Mouse (Mus musculus): ENCODE measurements around the gene Padi3. TPM values are rescaled to one million over a fixed set of nuclear protein-coding genes. Genes with fewer than 3 reads are reported as not detected.

Padi3 gene
- polyA plus RNA-seq, 1 experiment from 2014 or later = not detected

DNA sequence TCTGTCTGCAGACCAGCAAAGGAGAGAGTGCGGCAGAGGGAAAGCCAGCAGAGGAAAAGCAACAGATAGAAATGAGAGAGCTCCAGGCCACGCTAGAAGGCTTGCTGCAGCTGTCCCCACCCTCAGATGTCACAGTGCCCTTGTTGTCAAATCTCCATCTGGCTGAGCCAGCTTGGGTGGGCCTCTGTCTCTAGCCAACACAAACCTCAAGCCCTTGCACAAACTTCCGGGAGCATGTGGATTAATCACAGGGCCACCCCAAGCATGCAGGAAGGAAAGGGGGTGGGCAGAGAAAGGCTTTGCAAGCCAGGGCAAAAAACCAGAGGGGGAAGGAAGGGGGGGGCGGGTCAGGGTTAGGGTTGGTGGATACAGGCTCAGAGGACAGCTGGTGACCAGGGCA lies 23.0 kb downstream of the Padi3 start:
- Histone ChIP-seq H3K4me2 (ENCODE audit: low read depth, low read length) (no peak overlapping the region), H3K27ac (replicated peaks; ENCODE audit: low read depth, low read length) (no peak overlapping the region), H3K9me3 (replicated peaks; ENCODE audit: control insufficient read depth, low read length) (no peaks in the 10 kb centered on the region), H3K4me1 (ENCODE audit: control insufficient read depth, insufficient read depth, low read length) (no peaks in the 10 kb centered on the region), H3K27me3 (ENCODE audit: control insufficient read depth, insufficient read depth, low read length) (no peaks in the 10 kb centered on the region), H3K9ac (replicated peaks; ENCODE audit: low read length) (no peak overlapping the region), H3K36me3 (replicated peaks; ENCODE audit: control insufficient read depth, insufficient read depth, low read depth, low read length) (no peaks in the 10 kb centered on the region), H3K4me3 (ENCODE audit: low read depth, low read length) (no peak overlapping the region)
- WGBS = 77% methylated on average over 4 of the region's 4 CpGs
- no peak for DNase-seq (ENCODE audit: low spot score)
- no peak for ATAC-seq (replicated peaks; ENCODE audit: insufficient number of reproducible peaks, low FRiP score, low TSS enrichment, low read depth)

DNA sequence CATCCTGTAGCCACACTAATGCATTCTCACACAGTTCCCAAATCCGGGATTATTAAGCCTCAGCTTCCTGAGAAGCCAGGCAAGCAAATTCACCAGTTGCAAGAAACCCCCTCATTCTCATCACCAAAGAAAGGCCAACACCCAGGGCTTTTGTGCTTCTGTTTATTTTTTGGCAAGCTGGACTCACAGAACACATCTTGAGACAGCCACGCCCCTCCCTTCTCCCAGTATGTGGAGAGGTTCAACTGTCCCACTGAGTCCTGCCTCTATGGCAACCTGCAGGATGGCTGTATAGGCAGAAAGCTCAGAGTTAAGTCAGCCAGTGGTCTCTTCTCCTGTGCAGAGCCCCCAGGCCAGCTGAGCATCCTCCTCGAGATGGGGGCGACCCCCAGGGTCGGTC lies 25.2 kb downstream of the Padi3 start:
- no peak overlapping the region for H3K4me3 ChIP-seq (ENCODE audit: low read depth, low read length)
- no peak for ATAC-seq (replicated peaks; ENCODE audit: insufficient number of reproducible peaks, low FRiP score, low TSS enrichment, low read depth)
- no peaks in the 10 kb centered on the region for H3K9me3 ChIP-seq (replicated peaks; ENCODE audit: control insufficient read depth, low read length)
- H3K4me1 ChIP-seq (ENCODE audit: control insufficient read depth, insufficient read depth, low read length) = no peaks in the 10 kb centered on the region
- H3K36me3 ChIP-seq (replicated peaks; ENCODE audit: control insufficient read depth, insufficient read depth, low read depth, low read length) = no peaks in the 10 kb centered on the region
- H3K9ac ChIP-seq (replicated peaks; ENCODE audit: low read length) = no peak overlapping the region
- H3K27ac ChIP-seq (replicated peaks; ENCODE audit: low read depth, low read length) = no peak overlapping the region
- 83% methylated on average over 5 of the region's 5 CpGs for WGBS
- H3K4me2 ChIP-seq (ENCODE audit: low read depth, low read length) = no peak overlapping the region
- H3K27me3 ChIP-seq (ENCODE audit: control insufficient read depth, insufficient read depth, low read length) = no peaks in the 10 kb centered on the region
- DNase-seq (ENCODE audit: low spot score) = no peak

DNA sequence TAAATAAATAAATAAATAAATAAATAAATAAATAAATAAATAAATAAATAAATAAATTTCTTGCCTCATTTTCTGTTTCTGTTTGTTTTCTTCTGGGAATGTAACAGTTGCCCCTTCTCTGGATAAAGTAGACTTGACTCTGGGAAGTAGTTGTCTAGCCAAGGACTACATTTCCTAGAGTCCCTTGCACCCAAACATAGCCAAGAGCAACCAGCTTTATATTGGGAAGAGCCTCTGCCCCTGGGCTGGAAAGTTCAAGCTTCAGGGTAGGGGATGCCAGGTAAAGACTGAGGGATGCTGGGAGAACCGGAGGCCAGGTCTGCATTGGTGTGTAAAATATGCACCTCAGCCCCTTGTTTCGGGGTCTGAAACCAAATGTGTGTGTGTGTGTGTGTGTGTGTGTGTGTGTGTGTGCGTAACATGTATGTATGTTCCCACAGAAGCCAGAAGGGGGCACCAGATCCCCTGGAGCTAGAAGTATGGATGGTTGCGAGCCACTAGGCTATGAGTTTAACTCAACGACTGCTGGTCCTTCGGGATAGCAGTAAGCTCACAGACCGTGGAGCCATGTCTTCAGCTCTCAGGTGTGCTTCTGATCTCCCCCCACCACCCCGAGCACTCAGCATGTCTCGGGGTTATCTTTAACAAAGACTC lies 26.0 kb downstream of the Padi3 start:
- ATAC-seq (replicated peaks; ENCODE audit: insufficient number of reproducible peaks, low FRiP score, low TSS enrichment, low read depth) (no peak), DNase-seq (ENCODE audit: low spot score) (no peak)
- Histone ChIP-seq H3K4me2 (ENCODE audit: low read depth, low read length) (no peak overlapping the region), H3K4me1 (ENCODE audit: control insufficient read depth, insufficient read depth, low read length) (no peaks in the 10 kb centered on the region), H3K36me3 (replicated peaks; ENCODE audit: control insufficient read depth, insufficient read depth, low read depth, low read length) (no peaks in the 10 kb centered on the region), H3K4me3 (ENCODE audit: low read depth, low read length) (no peak overlapping the region), H3K27ac (replicated peaks; ENCODE audit: low read depth, low read length) (no peak overlapping the region), H3K9ac (replicated peaks; ENCODE audit: low read length) (no peak overlapping the region), H3K27me3 (ENCODE audit: control insufficient read depth, insufficient read depth, low read length) (no peaks in the 10 kb centered on the region), H3K9me3 (replicated peaks; ENCODE audit: control insufficient read depth, low read length) (no peaks in the 10 kb centered on the region)
- WGBS = 94% methylated on average over 9 of the region's 9 CpGs

DNA sequence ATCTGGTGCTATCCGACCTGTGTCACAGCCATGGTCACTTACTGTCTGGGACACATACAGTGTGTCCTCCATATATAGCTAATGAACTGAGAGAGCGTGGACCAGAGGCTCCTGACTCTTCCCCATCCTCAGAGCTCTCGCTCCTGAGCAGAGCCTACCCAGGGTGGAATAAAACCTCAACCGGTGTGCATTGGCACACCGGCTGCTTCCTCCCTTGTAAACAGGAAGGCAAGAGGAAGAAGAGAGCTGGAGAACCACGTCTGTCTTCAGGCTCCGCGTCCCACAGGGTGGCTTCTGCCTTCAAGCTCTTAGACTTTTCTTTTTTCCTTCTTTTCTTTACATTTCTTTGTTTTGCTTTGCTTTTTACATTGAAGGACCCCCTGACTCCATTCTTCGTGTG lies 27.6 kb downstream of the Padi3 start:
- Histone ChIP-seq H3K4me1 (ENCODE audit: control insufficient read depth, insufficient read depth, low read length) (no peaks in the 10 kb centered on the region), H3K36me3 (replicated peaks; ENCODE audit: control insufficient read depth, insufficient read depth, low read depth, low read length) (no peaks in the 10 kb centered on the region), H3K4me3 (ENCODE audit: low read depth, low read length) (no peak overlapping the region), H3K4me2 (ENCODE audit: low read depth, low read length) (no peak overlapping the region), H3K9ac (replicated peaks; ENCODE audit: low read length) (no peak overlapping the region), H3K27ac (replicated peaks; ENCODE audit: low read depth, low read length) (no peak overlapping the region), H3K27me3 (ENCODE audit: control insufficient read depth, insufficient read depth, low read length) (no peaks in the 10 kb centered on the region; the same call in 1 of the 2 replicates), H3K9me3 (replicated peaks; ENCODE audit: control insufficient read depth, low read length) (no peaks in the 10 kb centered on the region)
- 89% methylated on average over 9 of the region's 9 CpGs for WGBS
- ATAC-seq (replicated peaks; ENCODE audit: insufficient number of reproducible peaks, low FRiP score, low TSS enrichment, low read depth) (no peak), DNase-seq (ENCODE audit: low spot score) (no peak)

DNA sequence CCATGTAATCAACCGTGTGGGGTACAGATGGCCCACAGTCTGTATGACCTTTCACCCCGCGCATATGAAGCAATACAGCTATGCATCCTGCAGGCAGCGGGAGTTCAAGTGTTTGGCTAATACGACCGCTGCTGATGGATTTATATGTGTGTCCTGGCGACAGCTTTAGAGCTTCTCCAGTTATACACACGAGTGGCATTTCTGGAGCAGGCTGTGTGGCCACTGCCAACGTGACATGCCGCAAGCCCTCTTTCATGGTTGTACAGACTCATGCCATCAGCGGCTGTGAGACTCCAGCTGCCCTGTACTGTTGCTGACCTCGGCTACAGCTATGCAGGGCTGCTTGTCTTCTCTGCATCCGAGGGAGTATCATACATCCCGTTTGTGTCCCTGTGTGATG lies 29.9 kb downstream of the Padi3 start:
- no peak overlapping the region for H3K9ac ChIP-seq (replicated peaks; ENCODE audit: low read length)
- 79% methylated on average over 14 of the region's 14 CpGs for WGBS
- DNase-seq (ENCODE audit: low spot score) = no peak
- ATAC-seq (replicated peaks; ENCODE audit: insufficient number of reproducible peaks, low FRiP score, low TSS enrichment, low read depth) = no peak
- H3K4me3 ChIP-seq (ENCODE audit: low read depth, low read length) = no peak overlapping the region
- no peak overlapping the region for H3K27ac ChIP-seq (replicated peaks; ENCODE audit: low read depth, low read length)
- H3K36me3 ChIP-seq (replicated peaks; ENCODE audit: control insufficient read depth, insufficient read depth, low read depth, low read length) = no peaks in the 10 kb centered on the region
- H3K4me2 ChIP-seq (ENCODE audit: low read depth, low read length) = no peak overlapping the region
- H3K27me3 ChIP-seq (ENCODE audit: control insufficient read depth, insufficient read depth, low read length) = no peaks in the 10 kb centered on the region; the same call in 1 of the 2 replicates
- no peaks in the 10 kb centered on the region for H3K9me3 ChIP-seq (replicated peaks; ENCODE audit: control insufficient read depth, low read length)
- H3K4me1 ChIP-seq (ENCODE audit: control insufficient read depth, insufficient read depth, low read length) = no peaks in the 10 kb centered on the region

DNA sequence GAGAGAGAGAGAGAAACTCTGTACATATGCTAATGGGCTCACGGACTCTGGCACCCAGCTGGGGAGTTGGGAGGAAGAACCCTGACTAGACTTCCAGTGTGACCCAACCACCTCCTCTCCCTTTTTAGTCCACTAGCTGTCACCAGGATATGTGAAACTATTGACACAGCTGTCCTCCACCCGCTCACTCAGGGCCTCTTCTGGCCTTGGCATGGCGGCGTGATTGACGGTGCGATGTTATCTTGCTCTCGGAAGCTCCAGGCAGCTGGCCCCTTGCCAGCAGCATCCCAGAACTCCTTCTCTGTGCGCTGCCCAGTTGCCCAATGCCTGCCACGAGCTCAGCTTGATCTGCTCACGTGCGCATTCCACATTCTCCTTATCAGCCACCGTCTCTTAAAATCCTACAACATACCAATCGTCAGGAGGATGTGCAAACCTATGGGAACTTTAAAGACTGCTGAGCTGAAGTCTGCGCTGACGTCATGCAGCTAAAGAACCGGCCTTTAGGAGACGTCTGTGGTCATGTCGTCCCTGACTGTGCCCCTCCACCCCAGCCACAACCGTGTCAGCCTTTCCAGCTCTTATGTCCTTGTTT lies 30.5 kb downstream of the Padi3 start:
- H3K4me2 ChIP-seq (ENCODE audit: low read depth, low read length) = no peak overlapping the region
- DNase-seq (ENCODE audit: low spot score) (peak; percentile 43), ATAC-seq (replicated peaks; ENCODE audit: insufficient number of reproducible peaks, low FRiP score, low TSS enrichment, low read depth) (peak; percentile 62; the same call in 1 of the 2 replicates)
- no peaks in the 10 kb centered on the region; the same call in 1 of the 2 replicates for H3K27me3 ChIP-seq (ENCODE audit: control insufficient read depth, insufficient read depth, low read length)
- H3K36me3 ChIP-seq (replicated peaks; ENCODE audit: control insufficient read depth, insufficient read depth, low read depth, low read length) = no peaks in the 10 kb centered on the region
- 56% methylated on average over 19 of the region's 19 CpGs for WGBS
- H3K4me1 ChIP-seq (ENCODE audit: control insufficient read depth, insufficient read depth, low read length) = no peaks in the 10 kb centered on the region
- no peak overlapping the region for H3K9ac ChIP-seq (replicated peaks; ENCODE audit: low read length)
- H3K9me3 ChIP-seq (replicated peaks; ENCODE audit: control insufficient read depth, low read length) = no peaks in the 10 kb centered on the region
- no peak overlapping the region for H3K27ac ChIP-seq (replicated peaks; ENCODE audit: low read depth, low read length)
- H3K4me3 ChIP-seq (ENCODE audit: low read depth, low read length) = no peak overlapping the region

DNA sequence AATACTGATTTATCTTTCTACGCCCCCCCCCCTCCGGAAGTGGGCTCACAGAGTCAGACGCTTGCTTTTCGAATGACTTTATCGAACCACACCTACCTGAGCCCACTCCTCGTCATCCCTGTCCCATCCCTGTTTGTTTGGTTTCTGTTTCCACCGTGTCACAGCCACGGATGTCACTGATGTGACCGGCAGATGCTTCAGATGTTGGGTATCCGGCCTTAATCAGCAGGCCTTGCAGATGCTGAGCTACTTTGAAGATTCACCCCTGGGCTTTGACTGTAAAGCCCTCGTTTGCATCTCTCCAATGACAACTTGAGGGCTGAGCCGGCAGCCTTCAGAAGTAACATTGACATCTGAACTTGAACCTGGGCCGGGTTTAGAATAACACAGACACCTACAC lies 33.8 kb downstream of the Padi3 start:
- ATAC-seq (replicated peaks; ENCODE audit: insufficient number of reproducible peaks, low FRiP score, low TSS enrichment, low read depth) = no peak
- H3K27ac ChIP-seq (replicated peaks; ENCODE audit: low read depth, low read length) = no peak overlapping the region
- DNase-seq (ENCODE audit: low spot score) = no peak
- no peaks in the 10 kb centered on the region for H3K36me3 ChIP-seq (replicated peaks; ENCODE audit: control insufficient read depth, insufficient read depth, low read depth, low read length)
- no peaks in the 10 kb centered on the region for H3K9me3 ChIP-seq (replicated peaks; ENCODE audit: control insufficient read depth, low read length)
- no peak overlapping the region for H3K9ac ChIP-seq (replicated peaks; ENCODE audit: low read length)
- no peak overlapping the region for H3K4me2 ChIP-seq (ENCODE audit: low read depth, low read length)
- no peak overlapping the region for H3K4me3 ChIP-seq (ENCODE audit: low read depth, low read length)
- 77% methylated on average over 13 of the region's 13 CpGs for WGBS
- H3K27me3 ChIP-seq (ENCODE audit: control insufficient read depth, insufficient read depth, low read length) = no peaks in the 10 kb centered on the region; the same call in 1 of the 2 replicates
- H3K4me1 ChIP-seq (ENCODE audit: control insufficient read depth, insufficient read depth, low read length) = no peaks in the 10 kb centered on the region

DNA sequence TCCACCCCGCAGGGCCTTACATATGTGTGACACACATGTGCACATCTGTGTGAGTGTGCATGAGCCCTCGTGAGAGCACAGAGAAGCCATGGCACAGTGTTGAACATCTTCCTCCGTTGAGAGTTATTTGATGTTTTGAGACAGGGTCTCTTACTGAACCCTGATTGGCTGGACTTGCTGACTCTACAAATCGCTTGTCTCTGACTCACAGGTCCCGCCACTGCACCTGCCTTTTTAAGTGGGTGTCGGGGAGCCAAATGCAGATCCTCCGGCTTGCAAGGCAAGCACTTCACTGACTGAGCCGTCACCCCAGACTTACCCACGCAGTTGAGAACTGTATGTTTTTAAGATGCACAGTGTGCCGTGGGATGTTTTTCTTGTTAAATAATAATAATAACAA lies 34.6 kb downstream of the Padi3 start:
- DNase-seq (ENCODE audit: low spot score) (no peak), ATAC-seq (replicated peaks; ENCODE audit: insufficient number of reproducible peaks, low FRiP score, low TSS enrichment, low read depth) (no peak)
- no peaks in the 10 kb centered on the region; the same call in 1 of the 2 replicates for H3K27me3 ChIP-seq (ENCODE audit: control insufficient read depth, insufficient read depth, low read length)
- no peaks in the 10 kb centered on the region for H3K4me1 ChIP-seq (ENCODE audit: control insufficient read depth, insufficient read depth, low read length)
- no peak overlapping the region for H3K4me3 ChIP-seq (ENCODE audit: low read depth, low read length)
- no peaks in the 10 kb centered on the region for H3K9me3 ChIP-seq (replicated peaks; ENCODE audit: control insufficient read depth, low read length)
- H3K4me2 ChIP-seq (ENCODE audit: low read depth, low read length) = no peak overlapping the region
- H3K27ac ChIP-seq (replicated peaks; ENCODE audit: low read depth, low read length) = no peak overlapping the region
- H3K9ac ChIP-seq (replicated peaks; ENCODE audit: low read length) = no peak overlapping the region
- no peaks in the 10 kb centered on the region for H3K36me3 ChIP-seq (replicated peaks; ENCODE audit: control insufficient read depth, insufficient read depth, low read depth, low read length)
- 88% methylated on average over 10 of the region's 10 CpGs for WGBS
